Mouse (Mus musculus) liver, embryonic 15.5 days (tissue): ENCODE measurements around the gene Slc22a1. TPM values are rescaled to one million over a fixed set of nuclear protein-coding genes. Genes with fewer than 3 reads are reported as not detected.
"Not testable (repeated sequence)": the region's sequence is repeated elsewhere in the genome, so short reads cannot be mapped to it uniquely, and the experiment has no call there.

Source experiments
- ATAC-seq: fragments of 200-750 bp; cut with Nextera tagmentation; 2 replicates; pipeline ENCODE4 v1.8.0; 2017; ENCODE audit warnings: moderate number of reproducible peaks, mild to moderate bottlenecking, moderate library complexity; ENCODE audit not compliant: insufficient read depth
- H3K27ac ChIP-seq: fragments of 300-500 bp; sonication (generic); replicated peaks from 2 replicates; pipeline ENCODE4 v1.5.1; 2015; ENCODE audit warnings: mild to moderate bottlenecking, inconsistent platforms
- H3K27me3 ChIP-seq: fragments of 300-500 bp; sonication (generic); 2 replicates; pipeline ENCODE4 v1.6.1; 2015; ENCODE audit warnings: mild to moderate bottlenecking, inconsistent platforms
- H3K36me3 ChIP-seq: fragments of 300-500 bp; sonication (generic); replicated peaks from 2 replicates; pipeline ENCODE4 v1.6.1; 2015; ENCODE audit warnings: moderate library complexity, mild to moderate bottlenecking, inconsistent platforms
- H3K4me1 ChIP-seq: fragments of 300-500 bp; sonication (generic); replicated peaks from 2 replicates; pipeline ENCODE4 v1.6.1; 2015; ENCODE audit warnings: inconsistent platforms
- H3K4me2 ChIP-seq: fragments of 300-500 bp; sonication (generic); 2 replicates; pipeline ENCODE4 v1.6.1; 2015; ENCODE audit warnings: moderate library complexity, mild to moderate bottlenecking, inconsistent platforms
- H3K4me3 ChIP-seq: fragments of 300-500 bp; sonication (generic); replicated peaks from 2 replicates; pipeline ENCODE4 v1.5.1; 2015; ENCODE audit warnings: mild to moderate bottlenecking, inconsistent platforms
- H3K9ac ChIP-seq: fragments of 300-500 bp; sonication (generic); 2 replicates; pipeline ENCODE4 v1.6.1; 2015; ENCODE audit warnings: moderate library complexity, mild to moderate bottlenecking, inconsistent platforms
- H3K9me3 ChIP-seq: fragments of 300-500 bp; sonication (generic); replicated peaks from 2 replicates; pipeline ENCODE4 v1.6.1; 2016; ENCODE audit warnings: inconsistent platforms
- WGBS: fragments of 180-500 bp; shearing (Covaris S2); methylation state at CpG from one replicate; pipeline ENCODE4 v1.1.7; 2015; ENCODE audit warnings: mixed read lengths; ENCODE audit not compliant: insufficient replicate concordance; 5-methylcytosine and 5-hydroxymethylcytosine counted together
- polyA plus RNA-seq: library from polyadenylated mRNA; unstranded; fragments of >200 nt; fragmentation: Nextera tagmentation; extraction: Ambion mirVana; gene quantifications from 2 replicates; pipeline ENCODE4 v1.2.1, GENCODE M21; 2015

The Slc22a1 gene
- polyA plus RNA-seq, 1 experiment from 2014 or later = 0.05 TPM

DNA sequence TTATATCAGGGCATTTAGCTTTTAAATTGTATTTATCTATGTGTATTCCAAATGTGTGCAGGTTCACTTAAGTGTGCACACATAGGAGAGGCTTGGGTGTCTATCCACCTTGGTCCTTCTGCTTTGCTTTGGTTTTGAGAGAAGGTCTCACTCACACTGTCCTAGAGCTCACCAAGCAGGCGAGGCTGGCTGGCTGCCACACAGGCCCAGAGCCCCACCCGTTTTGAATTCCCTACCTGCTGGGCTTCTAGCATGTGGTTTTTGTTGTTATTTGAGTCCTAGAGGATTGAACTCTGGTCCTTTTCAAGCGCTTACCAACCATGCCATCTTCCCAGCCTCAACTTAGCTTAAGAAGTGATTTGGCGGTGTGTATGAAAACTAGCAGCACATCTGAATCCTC lies 8.8 kb upstream of the Slc22a1 start:
- no peak overlapping the region for H3K9ac ChIP-seq
- no peak overlapping the region for H3K4me2 ChIP-seq
- 61% methylated on average over 4 of the region's 4 CpGs for WGBS
- no peak for ATAC-seq
- no peaks in the 10 kb centered on the region for H3K4me1 ChIP-seq
- H3K27me3 ChIP-seq = no peaks in the 10 kb centered on the region
- peaks cover 44% of the 10 kb centered on the region for H3K36me3 ChIP-seq
- no peak overlapping the region for H3K4me3 ChIP-seq
- no peak overlapping the region for H3K27ac ChIP-seq
- no peaks in the 10 kb centered on the region for H3K9me3 ChIP-seq

DNA sequence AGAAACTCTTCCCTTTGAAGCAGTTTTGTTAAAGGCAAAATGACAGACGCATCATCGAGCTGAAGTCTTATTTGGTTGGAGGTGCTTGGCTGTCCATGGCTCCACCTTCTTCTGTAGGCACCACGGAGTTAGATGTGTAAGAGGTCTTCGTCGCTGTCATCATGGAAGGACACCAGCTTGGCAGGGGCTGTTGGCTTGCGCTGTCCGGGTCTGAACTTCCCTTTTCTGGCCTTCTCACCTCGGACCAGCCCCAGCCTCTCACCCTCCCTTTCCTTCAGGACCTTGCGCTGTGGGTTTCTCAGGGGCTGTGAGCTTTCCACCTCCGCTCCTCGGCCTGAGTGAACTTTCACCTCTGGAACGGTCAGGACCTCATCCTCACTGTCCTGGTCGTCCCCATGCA lies 8.0 kb upstream of the Slc22a1 start:
- no peak overlapping the region for H3K4me2 ChIP-seq
- no peaks in the 10 kb centered on the region for H3K4me1 ChIP-seq
- ATAC-seq = no peak
- H3K9me3 ChIP-seq = no peaks in the 10 kb centered on the region
- peaks cover 38% of the 10 kb centered on the region for H3K36me3 ChIP-seq
- 66% methylated on average over 13 of the region's 13 CpGs for WGBS
- H3K9ac ChIP-seq = no peak overlapping the region
- no peak overlapping the region for H3K4me3 ChIP-seq
- H3K27ac ChIP-seq = no peak overlapping the region
- no peaks in the 10 kb centered on the region for H3K27me3 ChIP-seq

DNA sequence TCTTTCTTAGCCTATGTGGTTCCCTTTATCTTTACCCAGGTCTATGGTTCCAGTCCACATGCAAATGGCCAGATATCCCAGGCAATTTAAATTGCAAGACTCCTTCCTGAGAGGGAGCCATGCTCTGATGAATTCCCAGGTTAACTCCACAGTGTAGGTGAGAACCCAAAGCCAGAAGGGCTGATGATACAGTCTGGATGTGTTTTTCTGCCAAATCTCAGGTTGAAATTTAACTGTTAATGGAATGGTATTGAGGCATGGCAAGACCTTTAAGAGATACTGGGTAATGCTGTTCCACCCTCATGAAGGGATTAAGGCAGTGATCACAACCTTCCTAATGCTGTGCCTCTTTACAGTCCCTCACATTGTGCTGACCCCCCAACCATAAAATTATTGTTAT lies 2.6 kb upstream of the Slc22a1 start:
- Histone ChIP-seq H3K27ac (no peak overlapping the region), H3K4me2 (no peak overlapping the region), H3K9ac (no peak overlapping the region), H3K4me3 (no peak overlapping the region), H3K27me3 (no peaks in the 10 kb centered on the region), H3K36me3 (peaks cover 3% of the 10 kb centered on the region; the same call in 1 of the 2 replicates), H3K4me1 (0 out of 2 replicates have a peak, but pooled peaks cover 4% of the 10 kb centered on the region), H3K9me3 (no peaks in the 10 kb centered on the region)
- no peak for ATAC-seq

DNA sequence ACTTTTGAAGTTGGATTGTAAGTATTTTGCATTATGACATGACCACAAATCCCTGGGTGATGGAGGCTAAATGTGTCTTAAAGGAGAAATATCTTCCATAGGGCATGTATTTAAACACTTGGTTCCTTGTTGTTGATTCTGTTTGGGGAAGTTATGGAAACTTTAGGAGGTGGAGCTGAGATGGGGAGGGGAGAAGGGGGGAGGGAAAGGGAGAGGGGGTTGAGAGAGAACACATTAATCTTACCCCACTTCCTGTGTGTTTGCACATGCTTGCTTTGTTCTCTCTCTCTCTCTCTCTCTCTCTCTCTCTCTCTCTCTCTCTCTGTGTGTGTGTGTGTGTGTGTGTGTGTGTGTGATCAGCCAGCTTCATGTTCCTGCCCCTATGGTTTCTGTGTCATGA lies 1.5 kb upstream of the Slc22a1 start:
- no peak overlapping the region for H3K4me3 ChIP-seq
- ATAC-seq = no peak
- no peak overlapping the region for H3K4me2 ChIP-seq
- H3K4me1 ChIP-seq = 0 out of 2 replicates have a peak, but pooled peaks cover 4% of the 10 kb centered on the region
- no peaks in the 10 kb centered on the region for H3K9me3 ChIP-seq
- H3K27ac ChIP-seq = no peak overlapping the region
- peaks cover 3% of the 10 kb centered on the region; the same call in 1 of the 2 replicates for H3K36me3 ChIP-seq
- no peaks in the 10 kb centered on the region for H3K27me3 ChIP-seq
- H3K9ac ChIP-seq = no peak overlapping the region

DNA sequence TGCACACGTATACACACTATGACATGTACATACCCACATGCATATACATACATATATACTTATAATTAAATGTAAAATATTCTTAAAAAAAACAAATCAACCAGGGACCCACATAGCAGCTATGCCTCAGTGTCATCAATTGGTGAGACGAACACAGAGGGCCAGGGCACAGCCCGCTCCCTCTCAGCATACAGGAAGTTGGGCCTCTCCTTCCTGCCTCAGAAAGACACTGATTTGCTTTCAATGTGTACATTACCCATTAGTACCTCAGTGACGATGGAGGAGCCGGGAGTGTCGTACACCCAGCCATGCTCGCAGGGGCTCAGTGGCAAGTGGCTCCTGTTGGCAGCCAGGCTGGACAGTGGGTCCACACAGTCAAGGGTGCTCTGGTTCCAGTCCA lies 649 bp downstream of the Slc22a1 start:
- not testable (repeated sequence) for ATAC-seq, H3K4me2 ChIP-seq, H3K9me3 ChIP-seq, H3K27me3 ChIP-seq, H3K4me3 ChIP-seq, H3K36me3 ChIP-seq, H3K9ac ChIP-seq, H3K27ac ChIP-seq
- 65% methylated on average over 7 of the region's 7 CpGs for WGBS
- peaks cover 15% of the 10 kb centered on the region for H3K4me1 ChIP-seq

DNA sequence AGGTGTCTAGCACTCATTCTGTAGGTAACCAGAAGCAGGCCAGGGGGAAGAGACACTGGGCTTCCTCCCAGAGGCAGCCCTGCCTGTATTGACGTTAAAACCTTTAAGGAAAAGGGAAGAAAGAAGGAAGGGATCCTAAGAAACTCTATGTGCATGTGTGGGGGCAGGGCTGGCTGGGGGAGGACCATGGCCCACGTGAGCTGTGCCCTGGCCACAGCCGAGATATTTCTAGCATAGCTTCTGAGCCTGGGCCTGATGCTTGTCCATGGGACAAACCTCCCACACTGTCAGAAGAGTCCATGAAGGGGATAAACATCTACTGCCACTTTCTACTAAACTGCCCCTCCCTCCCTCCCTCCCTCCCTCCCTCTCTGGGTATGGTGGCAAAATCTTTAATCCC lies 1.8 kb downstream of the Slc22a1 start:
- Histone ChIP-seq H3K4me2 (no peak overlapping the region), H3K36me3 (no peaks in the 10 kb centered on the region), H3K27ac (no peak overlapping the region), H3K9ac (no peak overlapping the region), H3K4me3 (no peak overlapping the region), H3K27me3 (no peaks in the 10 kb centered on the region), H3K9me3 (no peaks in the 10 kb centered on the region), H3K4me1 (peaks cover 25% of the 10 kb centered on the region)
- ATAC-seq = no peak
- WGBS = 51% methylated on average over 3 of the region's 3 CpGs

DNA sequence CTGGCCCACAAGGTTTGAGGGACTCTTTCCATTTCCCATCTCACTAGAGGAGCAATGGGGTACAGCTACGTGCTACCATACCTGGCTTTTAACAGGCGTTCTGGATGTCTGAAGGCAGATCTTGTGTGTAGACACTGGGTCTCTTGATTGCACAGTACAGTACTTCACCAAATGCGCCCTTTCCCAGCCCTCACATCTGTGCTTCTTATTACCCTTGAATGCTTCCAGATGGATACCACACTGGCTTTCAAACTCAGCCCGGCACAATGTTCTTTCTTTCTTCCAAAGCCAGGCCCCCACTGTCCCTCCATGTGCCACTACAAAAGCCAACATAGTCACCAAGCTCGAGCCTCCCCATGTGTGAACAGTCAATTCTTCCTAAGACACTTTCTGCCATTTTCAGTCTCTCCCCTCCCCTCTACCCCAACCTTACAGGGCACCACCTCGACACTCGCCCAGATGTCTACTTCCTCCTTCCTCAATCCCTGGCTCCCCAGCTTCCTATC lies 3.3 kb downstream of the Slc22a1 start:
- Histone ChIP-seq H3K4me3 (no peak overlapping the region), H3K4me1 (peaks cover 32% of the 10 kb centered on the region), H3K4me2 (no peak overlapping the region), H3K9me3 (no peaks in the 10 kb centered on the region), H3K9ac (no peak overlapping the region), H3K27ac (no peak overlapping the region), H3K36me3 (no peaks in the 10 kb centered on the region), H3K27me3 (no peaks in the 10 kb centered on the region)
- ATAC-seq = no peak
- WGBS = 54% methylated on average over 7 of the region's 7 CpGs

DNA sequence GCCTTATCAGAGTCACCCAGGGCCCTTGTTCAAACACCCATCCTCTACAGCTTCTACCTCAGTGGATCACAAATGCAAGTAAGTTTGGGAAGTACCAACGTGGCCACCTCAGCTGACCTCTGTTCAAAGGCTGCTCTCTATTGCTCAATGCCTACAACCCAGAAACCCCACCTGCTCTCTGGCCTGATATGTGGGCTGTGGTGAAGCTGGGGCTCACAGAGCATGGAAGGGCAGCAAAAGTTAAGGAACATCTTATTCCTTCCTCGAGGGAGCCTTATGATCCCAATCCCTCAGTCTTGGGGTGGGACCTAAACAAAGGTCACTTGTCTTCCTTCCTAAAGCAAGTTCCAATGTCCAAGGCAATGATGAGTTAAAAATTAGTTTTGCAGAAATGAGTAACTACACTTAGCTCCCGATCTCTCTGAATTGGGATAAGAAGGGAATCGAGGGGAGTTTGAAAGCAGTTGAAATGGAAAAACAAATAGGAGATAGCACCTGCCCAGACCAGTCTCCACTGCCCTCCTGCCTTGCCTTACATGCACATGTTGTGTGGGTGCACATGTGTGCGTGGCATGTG lies 4.5 kb downstream of the Slc22a1 start:
- Histone ChIP-seq H3K9me3 (no peaks in the 10 kb centered on the region), H3K9ac (no peak overlapping the region), H3K27me3 (no peaks in the 10 kb centered on the region), H3K4me3 (no peak overlapping the region), H3K36me3 (no peaks in the 10 kb centered on the region), H3K4me1 (peaks cover 32% of the 10 kb centered on the region), H3K27ac (no peak overlapping the region), H3K4me2 (no peak overlapping the region; the same call in 1 of the 2 replicates)
- no peak for ATAC-seq
- 54% methylated on average over 5 of the region's 5 CpGs for WGBS

DNA sequence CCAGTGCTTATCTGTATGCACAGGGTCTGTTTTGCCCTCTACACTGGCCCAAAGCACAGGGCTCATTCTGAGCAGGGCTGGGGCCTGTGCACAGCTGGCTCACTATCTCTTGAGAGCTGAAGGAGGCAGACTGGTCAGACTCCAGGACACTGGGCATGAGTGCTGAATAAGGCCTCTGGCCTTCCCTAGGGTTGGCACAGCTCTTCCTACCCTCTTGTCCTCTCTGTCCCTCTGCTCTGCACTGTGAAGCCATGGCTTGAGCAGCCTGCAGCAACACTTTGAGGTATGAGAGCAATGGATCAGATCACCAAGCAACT lies 6.3 kb downstream of the Slc22a1 start:
- H3K36me3 ChIP-seq = no peaks in the 10 kb centered on the region
- H3K9me3 ChIP-seq = no peaks in the 10 kb centered on the region
- ATAC-seq = peak; percentile 74
- H3K4me1 ChIP-seq = peaks cover 28% of the 10 kb centered on the region
- H3K4me3 ChIP-seq = no peak overlapping the region
- peak overlapping the region; percentile 48; the same call in 1 of the 2 replicates for H3K27ac ChIP-seq
- H3K4me2 ChIP-seq = no peak overlapping the region
- no peaks in the 10 kb centered on the region; the same call in 1 of the 2 replicates for H3K27me3 ChIP-seq
- H3K9ac ChIP-seq = no peak overlapping the region

DNA sequence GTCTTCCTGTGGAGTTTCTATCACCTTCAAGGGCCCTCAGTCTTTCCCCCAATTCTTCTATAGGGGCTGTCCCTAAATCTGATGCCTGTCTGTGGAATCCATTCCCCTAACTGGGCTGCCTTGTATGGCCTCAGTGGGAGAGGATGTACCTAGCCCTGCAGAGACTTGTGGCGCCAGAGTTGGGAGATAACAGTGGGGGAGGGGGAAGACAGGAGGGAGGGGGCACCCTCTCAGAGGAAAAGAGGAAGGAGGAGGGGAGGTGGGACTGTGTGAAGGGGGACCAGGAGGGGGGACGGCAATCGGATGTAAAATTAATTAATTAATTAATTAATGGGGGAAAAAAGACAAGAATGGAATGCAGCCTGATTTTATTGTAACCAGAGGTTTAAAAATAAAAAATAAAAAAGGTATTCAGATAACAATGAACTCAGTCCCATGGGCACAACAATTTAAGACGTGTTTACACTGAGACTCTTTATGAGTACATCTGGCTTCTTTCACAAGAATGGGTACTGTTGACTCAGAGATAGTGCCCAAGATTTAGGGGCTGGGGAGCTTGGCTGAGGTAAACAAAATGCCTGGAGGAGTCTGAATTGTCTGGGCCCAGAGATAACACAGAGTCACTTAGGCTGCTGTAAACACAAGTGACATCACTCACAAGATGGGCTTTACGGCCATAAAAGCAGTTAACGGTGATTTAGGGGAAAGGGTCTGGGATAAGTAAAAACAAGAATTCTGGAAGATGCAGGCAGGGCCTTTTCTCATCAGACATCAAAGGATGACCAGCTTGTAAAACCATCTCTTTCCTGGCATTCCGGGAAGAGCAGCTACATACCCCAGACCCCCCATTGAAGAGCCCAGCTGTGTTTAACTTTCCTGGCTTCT lies 6.9 kb downstream of the Slc22a1 start:
- Histone ChIP-seq H3K9me3 (no peaks in the 10 kb centered on the region), H3K4me2 (no peak overlapping the region), H3K27ac (peak overlapping the region; percentile 48; the same call in 1 of the 2 replicates), H3K9ac (no peak overlapping the region), H3K36me3 (no peaks in the 10 kb centered on the region), H3K27me3 (peaks cover 4% of the 10 kb centered on the region; the same call in 1 of the 2 replicates), H3K4me1 (peaks cover 28% of the 10 kb centered on the region), H3K4me3 (no peak overlapping the region)
- 12% methylated on average over 7 of the region's 7 CpGs for WGBS
- peak; percentile 76 for ATAC-seq

DNA sequence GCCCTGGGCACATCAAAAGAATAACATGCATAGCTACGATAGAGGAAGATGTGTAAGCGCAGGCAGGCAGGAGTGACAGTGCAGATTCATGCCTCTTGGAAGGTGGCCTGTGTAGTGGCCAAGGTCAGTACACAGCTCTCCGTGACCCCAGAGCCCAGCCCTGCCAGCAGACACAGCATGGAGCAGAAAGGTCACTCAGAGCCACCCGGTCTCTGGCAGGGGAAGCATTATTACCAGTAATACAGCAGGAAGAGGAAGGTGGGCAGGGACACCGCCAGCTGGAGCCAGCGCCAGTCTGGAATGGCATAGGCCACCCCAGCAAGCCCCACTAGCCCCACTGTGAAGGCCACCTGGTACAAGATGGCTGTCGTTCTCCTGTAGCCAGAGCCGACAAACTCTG lies 11.5 kb downstream of the Slc22a1 start:
- ATAC-seq = no peak
- Histone ChIP-seq H3K4me1 (peaks cover 8% of the 10 kb centered on the region), H3K27me3 (peaks cover 21% of the 10 kb centered on the region), H3K9ac (no peak overlapping the region), H3K27ac (no peak overlapping the region), H3K4me2 (no peak overlapping the region), H3K4me3 (no peak overlapping the region), H3K36me3 (no peaks in the 10 kb centered on the region), H3K9me3 (no peaks in the 10 kb centered on the region)
- WGBS = 59% methylated on average over 8 of the region's 8 CpGs
